Mouse (Mus musculus) thymus, adult 2 months (tissue): Measurements from ENCODE around the gene Glipr1.

Experiments
- CTCF ChIP-seq: fragments of 200-500 bp; IDR thresholded peaks from 2 replicates; pipeline ENCODE4 v1.5.1; 2012; ENCODE audit warnings: mild to moderate bottlenecking, control low read depth, low read length, moderate library complexity, borderline replicate concordance; ENCODE audit not compliant: control insufficient read depth, poor library complexity, insufficient read depth; ENCODE audit errors: extremely low read depth
- POLR2A ChIP-seq: fragments of 200-500 bp; IDR thresholded peaks from 2 replicates; pipeline ENCODE4 v1.6.1; 2012; ENCODE audit warnings: mild to moderate bottlenecking, low read length, control low read depth, moderate library complexity; ENCODE audit not compliant: control insufficient read depth, poor library complexity, insufficient read depth; ENCODE audit errors: extremely low read depth

GRCm38 (mm10) chr10:111966394-111966793, 36.0 kb downstream of the Glipr1 start:
- TF ChIP-seq POLR2A (no peak), CTCF (no peak)
